In genomic region chr2:148123780-148124179, GRCm38 (mm10) we compare ENCODE assay signal across 18 mouse cellular contexts.
A peak's percentile ranks its signal among the peaks of the same experiment; 100 is the strongest.
DNase-seq lines count a peak whose midpoint lies in the region; ATAC-seq and TF ChIP-seq lines count a peak whose summit lies in the region.
"Had no signal": no experiment of that assay in that cellular context is flagged by ENCODE, and none has a peak within 500 bp of the region (broad histone marks: within the 10 kb centered on the region; RNA-seq: fewer than 3 reads in every experiment).

No protein-coding gene starts in this region.

- no peak for TF ChIP-seq POLR2A in cortical plate, adult 2 months (IDR thresholded peaks at IDR 0.05; ENCODE audit: extremely low read depth, insufficient read depth, low read length)

- WGBS in embryonic facial prominence, embryonic 11.5 days, result 56% methylated on average over 3 of the region's 3 CpGs
- 53% methylated on average over 3 of the region's 3 CpGs for WGBS in embryonic facial prominence, embryonic 10.5 days
- 62% methylated on average over 3 of the region's 3 CpGs for WGBS in midbrain, embryonic 15.5 days

- H3K36me3 ChIP-seq in embryonic facial prominence, embryonic 11.5 days (replicated peaks; ENCODE audit: control insufficient read depth, insufficient read depth, low read depth, low read length), result no peaks in the 10 kb centered on the region
- no peaks in the 10 kb centered on the region for H3K36me3 ChIP-seq in embryonic facial prominence, embryonic 10.5 days (replicated peaks)
- no peaks in the 10 kb centered on the region for H3K36me3 ChIP-seq in midbrain, embryonic 15.5 days (replicated peaks)
- H3K36me3 ChIP-seq: embryonic facial prominence, embryonic 13.5 days; limb, embryonic 15.5 days; neural tube, embryonic 13.5 days had no signal

- H3K4me3 ChIP-seq in embryonic facial prominence, embryonic 11.5 days (ENCODE audit: low read depth, low read length), result no peak overlapping the region
- H3K4me3 ChIP-seq in embryonic facial prominence, embryonic 10.5 days, result no peak overlapping the region
- H3K4me3 ChIP-seq in cortical plate, adult 2 months (ENCODE audit: insufficient read depth, low read length), result no peak overlapping the region
- H3K4me3 ChIP-seq in midbrain, embryonic 15.5 days, result no peak overlapping the region
- H3K4me3 ChIP-seq: embryonic facial prominence, embryonic 13.5 days; forebrain, embryonic 13.5 days; limb, embryonic 15.5 days; neural tube, embryonic 13.5 days had no signal

- H3K9me3 ChIP-seq in embryonic facial prominence, embryonic 11.5 days (replicated peaks; ENCODE audit: control insufficient read depth, low read length), result no peaks in the 10 kb centered on the region
- H3K9me3 ChIP-seq in embryonic facial prominence, embryonic 10.5 days, result no peaks in the 10 kb centered on the region
- H3K9me3 ChIP-seq in midbrain, embryonic 15.5 days, result no peaks in the 10 kb centered on the region
- H3K9me3 ChIP-seq: embryonic facial prominence, embryonic 13.5 days; forebrain, embryonic 13.5 days; limb, embryonic 15.5 days; neural tube, embryonic 13.5 days had no signal

- no peak overlapping the region for H3K9ac ChIP-seq in embryonic facial prominence, embryonic 11.5 days (replicated peaks; ENCODE audit: low read length)
- no peak overlapping the region for H3K9ac ChIP-seq in midbrain, embryonic 15.5 days
- H3K9ac ChIP-seq: embryonic facial prominence, embryonic 13.5 days; forebrain, embryonic 13.5 days; limb, embryonic 15.5 days; neural tube, embryonic 13.5 days had no signal

- TF ChIP-seq CTCF in cortical plate, adult 2 months (IDR thresholded peaks at IDR 0.05; ENCODE audit: extremely low read depth, insufficient read depth, low read length), result peak; percentile 55

- peak; percentile 6 for DNase-seq in embryonic facial prominence, embryonic 11.5 days (ENCODE audit: low spot score)
- no peak for DNase-seq in embryonic facial prominence, embryonic 10.5 days (ENCODE audit: low spot score)
- DNase-seq in kidney, postnatal 14 days, result peak; percentile 4
- DNase-seq in kidney, postnatal 36 days, result no peak
- DNase-seq in 416B (ENCODE audit: low read depth), result peak; percentile 8
- no peak for DNase-seq in layer of hippocampus, adult 9-10 months (ENCODE audit: low spot score)
- DNase-seq: adrenal gland, adult 2 months; gastrocnemius, postnatal 36 days; kidney, adult 8-10 months; retina, postnatal 1 day; thymus, adult 18-20 months had no signal

- H3K27ac ChIP-seq in embryonic facial prominence, embryonic 11.5 days (replicated peaks; ENCODE audit: low read depth, low read length), result no peak overlapping the region
- no peak overlapping the region for H3K27ac ChIP-seq in embryonic facial prominence, embryonic 10.5 days (replicated peaks)
- H3K27ac ChIP-seq in cortical plate, adult 2 months (ENCODE audit: insufficient read depth, low read length), result no peak overlapping the region
- H3K27ac ChIP-seq in midbrain, embryonic 15.5 days, result no peak overlapping the region
- H3K27ac ChIP-seq: embryonic facial prominence, embryonic 13.5 days; forebrain, embryonic 13.5 days; limb, embryonic 15.5 days; neural tube, embryonic 13.5 days had no signal

- ATAC-seq in embryonic facial prominence, embryonic 11.5 days (replicated peaks; ENCODE audit: insufficient number of reproducible peaks, low FRiP score, low TSS enrichment, low read depth), result no peak
- no peak for ATAC-seq in midbrain, embryonic 15.5 days (replicated peaks)
- ATAC-seq: forebrain, embryonic 13.5 days had no signal

- H3K4me2 ChIP-seq in embryonic facial prominence, embryonic 11.5 days (ENCODE audit: low read depth, low read length), result no peak overlapping the region
- H3K4me2 ChIP-seq in midbrain, embryonic 15.5 days, result no peak overlapping the region
- H3K4me2 ChIP-seq: embryonic facial prominence, embryonic 13.5 days; forebrain, embryonic 13.5 days; limb, embryonic 15.5 days; midbrain, embryonic 11.5 days; neural tube, embryonic 13.5 days had no signal

- no peaks in the 10 kb centered on the region for H3K27me3 ChIP-seq in embryonic facial prominence, embryonic 11.5 days (ENCODE audit: control insufficient read depth, insufficient read depth, low read length)
- no peaks in the 10 kb centered on the region for H3K27me3 ChIP-seq in embryonic facial prominence, embryonic 10.5 days (replicated peaks; ENCODE audit: low read depth, poor library complexity, severe bottlenecking)
- H3K27me3 ChIP-seq in midbrain, embryonic 15.5 days (replicated peaks), result no peaks in the 10 kb centered on the region
- H3K27me3 ChIP-seq: forebrain, embryonic 13.5 days; neural tube, embryonic 13.5 days had no signal

- no peaks in the 10 kb centered on the region for H3K4me1 ChIP-seq in embryonic facial prominence, embryonic 11.5 days (ENCODE audit: control insufficient read depth, insufficient read depth, low read length)
- H3K4me1 ChIP-seq in embryonic facial prominence, embryonic 10.5 days, result peaks cover 6% of the 10 kb centered on the region
- H3K4me1 ChIP-seq in cortical plate, adult 2 months (ENCODE audit: control insufficient read depth, insufficient read depth, low read length), result no peaks in the 10 kb centered on the region
- no peaks in the 10 kb centered on the region for H3K4me1 ChIP-seq in midbrain, embryonic 15.5 days
- H3K4me1 ChIP-seq: forebrain, embryonic 13.5 days; limb, embryonic 15.5 days; neural tube, embryonic 13.5 days had no signal

Comparison
In these comparisons a context has a peak if more than half of its experiments do, and no peak if none do; other contexts are left out.
1. DNase-seq: peak in embryonic facial prominence, embryonic 11.5 days (single experiment), kidney, postnatal 14 days (single experiment) and 416B (single experiment); none in embryonic facial prominence, embryonic 10.5 days (single experiment), kidney, postnatal 36 days (0 of 2) and layer of hippocampus, adult 9-10 months (single experiment).